ENCODE assay signal across 15 mouse cellular contexts in the genomic region with DNA sequence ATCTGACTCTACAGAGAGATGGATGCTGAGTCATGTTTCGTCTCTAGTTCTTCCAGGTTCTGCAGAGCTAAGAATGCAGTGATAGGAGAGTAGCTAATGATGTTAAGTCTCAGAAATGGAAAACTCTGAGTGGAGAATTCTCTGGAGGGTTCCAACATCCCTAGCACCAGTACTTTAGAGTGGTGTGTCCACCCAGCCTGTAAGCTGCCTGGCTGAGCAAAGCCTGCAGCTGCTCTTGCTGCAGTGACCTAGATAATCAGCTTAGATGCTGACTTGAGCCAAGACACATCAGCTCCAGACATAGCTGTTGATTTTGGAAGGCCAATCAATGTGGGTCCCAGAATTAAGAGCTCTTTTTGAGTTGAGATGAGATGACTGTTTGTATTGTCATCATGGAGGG. TPM values are rescaled to one million over a fixed set of nuclear protein-coding genes. Genes with fewer than 3 reads are reported as not detected.
DNase-seq lines count a peak whose midpoint lies in the region; ATAC-seq and TF ChIP-seq lines count a peak whose summit lies in the region.
"Had no signal": no experiment of that assay in that cellular context is flagged by ENCODE, and none has a peak within 500 bp of the region (broad histone marks: within the 10 kb centered on the region; RNA-seq: fewer than 3 reads in every experiment).

No protein-coding gene starts in this region.

- H3K27ac ChIP-seq in kidney, postnatal 0 days: no peak overlapping the region
- H3K27ac ChIP-seq in kidney, embryonic 16.5 days (ENCODE audit: low read length): no peak overlapping the region
- H3K27ac ChIP-seq: forebrain, embryonic 12.5 days; heart, embryonic 15.5 days; limb, embryonic 15.5 days; neural tube, embryonic 13.5 days had no signal

- no peaks in the 10 kb centered on the region for H3K27me3 ChIP-seq in kidney, postnatal 0 days (ENCODE audit: insufficient read depth, low read length)
- no peaks in the 10 kb centered on the region for H3K27me3 ChIP-seq in kidney, embryonic 16.5 days (ENCODE audit: insufficient read depth, low read length)
- H3K27me3 ChIP-seq: forebrain, embryonic 12.5 days; heart, embryonic 15.5 days; limb, embryonic 15.5 days; neural tube, embryonic 13.5 days had no signal

- DNase-seq in kidney, postnatal 0 days (ENCODE audit: low spot score): peak; percentile 13
- DNase-seq in 3T3-L1 (ENCODE audit: low read depth, low spot score) (peak; percentile 40), MN1 (ENCODE audit: low spot score) (peak; percentile 69)
- DNase-seq in heart, postnatal 10 days: peak; percentile 48
- DNase-seq in ovary, adult 18-20 months (ENCODE audit: low spot score): no peak
- DNase-seq: cerebellum, adult 8-10 months; midbrain, embryonic 14.5 days had no signal

- H3K9ac ChIP-seq in kidney, postnatal 0 days (ENCODE audit: low read depth, low read length): no peak overlapping the region
- no peak overlapping the region for H3K9ac ChIP-seq in kidney, embryonic 16.5 days (replicated peaks; ENCODE audit: low read length)
- H3K9ac ChIP-seq: forebrain, embryonic 12.5 days; heart, embryonic 15.5 days; limb, embryonic 15.5 days; neural tube, embryonic 13.5 days had no signal

- no peak for ATAC-seq in kidney, postnatal 0 days (replicated peaks; ENCODE audit: low FRiP score, low read depth)
- ATAC-seq in kidney, embryonic 16.5 days (ENCODE audit: low FRiP score, low TSS enrichment): no peak
- ATAC-seq in activated CD4-positive, CD25-positive, alpha-beta regulatory T cell, adult 4 months: no peak
- ATAC-seq: lung, postnatal 0 days had no signal

- no peaks in the 10 kb centered on the region for H3K9me3 ChIP-seq in kidney, postnatal 0 days (replicated peaks; ENCODE audit: low read length)
- no peaks in the 10 kb centered on the region for H3K9me3 ChIP-seq in kidney, embryonic 16.5 days (ENCODE audit: low read length)
- H3K9me3 ChIP-seq: forebrain, embryonic 12.5 days; heart, embryonic 15.5 days; limb, embryonic 15.5 days; neural tube, embryonic 13.5 days had no signal

- intact Hi-C loops in heart, postnatal 10 days (cut with DNase I): no loop called here

- WGBS in kidney, postnatal 0 days: 88% methylated on average over 1 of the region's 1 CpGs
- 87% methylated on average over 1 of the region's 1 CpGs for WGBS in kidney, embryonic 16.5 days

- no peak for TF ChIP-seq CTCF in kidney, postnatal 0 days (IDR thresholded peaks at IDR 0.05; ENCODE audit: low read depth)

- H3K36me3 ChIP-seq in kidney, postnatal 0 days (ENCODE audit: insufficient read depth, low read length): no peaks in the 10 kb centered on the region
- H3K36me3 ChIP-seq in kidney, embryonic 16.5 days (ENCODE audit: insufficient read depth, low read length): no peaks in the 10 kb centered on the region
- H3K36me3 ChIP-seq: forebrain, embryonic 12.5 days; heart, embryonic 15.5 days; limb, embryonic 15.5 days; neural tube, embryonic 13.5 days had no signal

- peaks cover 5% of the 10 kb centered on the region; the same call in 1 of the 2 replicates for H3K4me1 ChIP-seq in kidney, postnatal 0 days (replicated peaks; ENCODE audit: insufficient read depth, low read length)
- no peaks in the 10 kb centered on the region for H3K4me1 ChIP-seq in kidney, embryonic 16.5 days (ENCODE audit: insufficient read depth, low read length)

- H3K4me2 ChIP-seq in kidney, postnatal 0 days (ENCODE audit: low read length): no peak overlapping the region
- H3K4me2 ChIP-seq in kidney, embryonic 16.5 days (replicated peaks; ENCODE audit: low read depth, low read length): no peak overlapping the region
- H3K4me2 ChIP-seq: forebrain, embryonic 12.5 days; heart, embryonic 15.5 days; limb, embryonic 15.5 days; neural tube, embryonic 13.5 days had no signal

- no peak overlapping the region for H3K4me3 ChIP-seq in kidney, postnatal 0 days (replicated peaks; ENCODE audit: low read depth, low read length)
- H3K4me3 ChIP-seq in kidney, embryonic 16.5 days (ENCODE audit: low read length): no peak overlapping the region
- H3K4me3 ChIP-seq: forebrain, embryonic 12.5 days; heart, embryonic 15.5 days; limb, embryonic 15.5 days; neural tube, embryonic 13.5 days had no signal

RNA-seq across cellular contexts. Expression of a gene that starts 21.1 kb away (rescaled TPM):
- 0.70 and 0.92 TPM in 2 replicates for polyA plus RNA-seq in kidney, postnatal 0 days (2015; fragmentation: Nextera tagmentation; extraction: Ambion mirVana)
- polyA plus RNA-seq in kidney, embryonic 16.5 days (2015; fragmentation: Nextera tagmentation; extraction: Ambion mirVana): 0.80 and 1.0 TPM in 2 replicates
- total RNA-seq in heart, postnatal 10 days (2021): not detected
- polyA plus RNA-seq in activated CD4-positive, CD25-positive, alpha-beta regulatory T cell, adult 4 months (2017; shearing (Covaris generic)): under 1 TPM in 1 of 2 experiments, not detected in 1; 0.48 TPM
- polyA plus RNA-seq: small intestine, adult 2 months had no signal

RNA-seq across cellular contexts. Expression of a gene that starts 30.4 kb away (rescaled TPM):
- 24.6 and 24.8 TPM in 2 replicates for polyA plus RNA-seq in kidney, postnatal 0 days (2015; fragmentation: Nextera tagmentation; extraction: Ambion mirVana)
- 15.7 and 18.1 TPM in 2 replicates for polyA plus RNA-seq in kidney, embryonic 16.5 days (2015; fragmentation: Nextera tagmentation; extraction: Ambion mirVana)
- 10 to 100 TPM in 1 of 2 experiments, 1 to 10 TPM in 1; 9.5 to 10.3 TPM for total RNA-seq in heart, postnatal 10 days (2021)
- 10 to 100 TPM; 35.9 to 38.4 TPM for polyA plus RNA-seq in activated CD4-positive, CD25-positive, alpha-beta regulatory T cell, adult 4 months (2017; shearing (Covaris generic))

RNA-seq across cellular contexts. Expression of a gene that starts 44.4 kb away (rescaled TPM):
- polyA plus RNA-seq in kidney, postnatal 0 days (2015; fragmentation: Nextera tagmentation; extraction: Ambion mirVana): 27.6 and 27.7 TPM in 2 replicates
- polyA plus RNA-seq in kidney, embryonic 16.5 days (2015; fragmentation: Nextera tagmentation; extraction: Ambion mirVana): 31.2 and 32.0 TPM in 2 replicates
- total RNA-seq in heart, postnatal 10 days (2021): 10 to 100 TPM; 23.9 to 25.9 TPM
- polyA plus RNA-seq in activated CD4-positive, CD25-positive, alpha-beta regulatory T cell, adult 4 months (2017; shearing (Covaris generic)): not detected

Comparison
In these comparisons a context has a peak if more than half of its experiments do, and no peak if none do; other contexts are left out.
1. RNA of a gene that starts 44.4 kb away (polyA plus RNA-seq): 31.2 to 32.0 TPM in kidney, embryonic 16.5 days and 27.6 to 27.7 TPM in kidney, postnatal 0 days; not detected in activated CD4-positive, CD25-positive, alpha-beta regulatory T cell, adult 4 months; every median in the first group is over 10 times any median in the second.